Mouse (Mus musculus) brain, embryonic 14.5 days (tissue): ENCODE results near the gene Tcta. TPM values are rescaled to one million over a fixed set of nuclear protein-coding genes. Genes with fewer than 3 reads are reported as not detected.
A peak's percentile ranks its signal among the peaks of the same experiment; 100 is the strongest.
"Not testable (repeated sequence)": the region's sequence is repeated elsewhere in the genome, so short reads cannot be mapped to it uniquely, and the experiment has no call there.

Experiments used
- DNase-seq: peaks from one replicate; pipeline ENCODE4 v3.0.0-alpha.2; 2011; ENCODE audit warnings: low read depth
- CTCF ChIP-seq: fragments of 200-500 bp; IDR thresholded peaks from 2 replicates; pipeline ENCODE4 v1.5.1; 2012; ENCODE audit warnings: inconsistent platforms, mild to moderate bottlenecking, moderate library complexity, borderline replicate concordance; ENCODE audit not compliant: insufficient read depth, insufficient read length; ENCODE audit errors: extremely low read depth
- POLR2A ChIP-seq: fragments of 200-500 bp; IDR thresholded peaks from 2 replicates; pipeline ENCODE4 v1.6.1; 2012; ENCODE audit warnings: mild to moderate bottlenecking, inconsistent platforms, borderline replicate concordance; ENCODE audit not compliant: poor library complexity, insufficient read depth, insufficient read length, severe bottlenecking; ENCODE audit errors: extremely low read depth
- polyA plus RNA-seq: library from polyadenylated mRNA; depleted of rRNA; stranded (reverse); fragments of >200 nt; gene quantifications from 2 replicates; pipeline ENCODE4 v1.2.3, GENCODE M21; 2012

Gene Tcta
- polyA plus RNA-seq, 1 experiment, result 34.6 TPM

- DNase-seq, result peak; percentile 50
- TF ChIP-seq CTCF, result no peak
- TF ChIP-seq POLR2A, result no peak
Observed at GRCm38 (mm10) chr9:108280071-108280828, 25.7 kb downstream of the Tcta start.

- TF ChIP-seq POLR2A, result no peak
- peak; percentile 53; the same call in 1 of the 2 replicates for TF ChIP-seq CTCF
- peak; percentile 9 for DNase-seq
Observed at GRCm38 (mm10) chr9:108278697-108279450, 27.1 kb downstream of the Tcta start.

GRCm38 (mm10) chr9:108275331-108275659 is 30.7 kb downstream of the Tcta start:
- no peak for TF ChIP-seq POLR2A
- TF ChIP-seq CTCF, result no peak
- DNase-seq, result no peak

GRCm38 (mm10) chr9:108274476-108275330 is 31.3 kb downstream of the Tcta start:
- no peak for DNase-seq
- TF ChIP-seq CTCF (no peak), POLR2A (no peak)

GRCm38 (mm10) chr9:108273485-108273884 is 32.5 kb downstream of the Tcta start:
- DNase-seq, result no peak
- TF ChIP-seq CTCF (no peak), POLR2A (no peak)

GRCm38 (mm10) chr9:108272691-108273090 is 33.3 kb downstream of the Tcta start:
- TF ChIP-seq POLR2A, result no peak
- no peak for TF ChIP-seq CTCF
- no peak for DNase-seq

GRCm38 (mm10) chr9:108271941-108272340 is 34.0 kb downstream of the Tcta start:
- DNase-seq, result no peak
- no peak for TF ChIP-seq CTCF
- TF ChIP-seq POLR2A, result no peak

GRCm38 (mm10) chr9:108268701-108269100 is 37.3 kb downstream of the Tcta start:
- not testable (repeated sequence) for DNase-seq

GRCm38 (mm10) chr9:108267691-108268090 is 38.3 kb downstream of the Tcta start:
- no peak for DNase-seq
- TF ChIP-seq CTCF (no peak), POLR2A (no peak)

- DNase-seq, result no peak
- TF ChIP-seq POLR2A (no peak), CTCF (no peak)
Observed at GRCm38 (mm10) chr9:108266261-108266935, 39.6 kb downstream of the Tcta start.
